Mouse (Mus musculus): ENCODE measurements around the gene Srsf3.
"Not testable (repeated sequence)": the region's sequence is repeated elsewhere in the genome, so short reads cannot be mapped to it uniquely, and the experiment has no call there.

The Srsf3 gene

DNA sequence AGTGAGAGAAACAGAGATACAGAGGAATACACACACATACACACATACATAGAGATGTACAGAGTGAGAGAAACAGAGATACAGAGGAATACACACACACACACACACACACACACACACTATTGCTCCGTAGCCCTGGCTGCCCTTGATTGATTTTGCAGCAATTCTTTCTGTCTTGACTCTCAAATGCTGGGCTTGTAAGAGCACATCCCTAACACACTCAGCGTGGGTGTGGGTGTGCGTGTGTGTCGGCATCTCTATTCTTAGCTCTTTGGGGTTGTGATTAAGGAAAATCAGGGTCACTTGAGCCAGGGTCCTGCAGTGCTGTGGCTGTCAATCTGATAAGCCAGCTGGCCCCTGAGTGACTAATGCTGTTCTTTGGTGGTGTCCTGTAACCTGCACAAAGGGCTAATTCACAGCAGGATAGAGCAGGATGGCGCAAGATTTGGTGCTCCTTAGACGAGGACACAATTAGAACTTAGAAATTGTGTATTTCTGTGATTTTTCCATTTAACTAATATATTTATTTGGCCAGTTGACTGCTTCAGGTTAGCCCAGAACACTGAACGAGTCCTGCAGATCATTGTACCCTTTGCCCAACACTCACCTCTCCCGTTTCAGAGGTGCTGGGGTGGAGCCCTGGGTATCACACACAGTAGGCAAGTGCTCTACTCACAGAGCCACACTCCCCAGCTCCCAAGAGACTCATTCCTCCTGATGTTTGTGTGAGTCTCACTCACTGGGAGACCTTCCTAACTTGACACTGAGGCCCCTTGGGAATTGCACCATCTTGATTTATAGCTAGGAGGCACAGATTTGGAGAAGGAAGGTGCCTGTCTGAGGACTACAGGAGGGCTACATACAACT lies 30.9 kb downstream of the Srsf3 start:
- DNase-seq (ENCODE audit: low read depth, low spot score) = no peak

- DNase-seq (ENCODE audit: low read depth, low spot score) = no peak
Measured at GRCm38 (mm10) chr17:29063988-29064285, 31.5 kb downstream of the Srsf3 start.

DNA sequence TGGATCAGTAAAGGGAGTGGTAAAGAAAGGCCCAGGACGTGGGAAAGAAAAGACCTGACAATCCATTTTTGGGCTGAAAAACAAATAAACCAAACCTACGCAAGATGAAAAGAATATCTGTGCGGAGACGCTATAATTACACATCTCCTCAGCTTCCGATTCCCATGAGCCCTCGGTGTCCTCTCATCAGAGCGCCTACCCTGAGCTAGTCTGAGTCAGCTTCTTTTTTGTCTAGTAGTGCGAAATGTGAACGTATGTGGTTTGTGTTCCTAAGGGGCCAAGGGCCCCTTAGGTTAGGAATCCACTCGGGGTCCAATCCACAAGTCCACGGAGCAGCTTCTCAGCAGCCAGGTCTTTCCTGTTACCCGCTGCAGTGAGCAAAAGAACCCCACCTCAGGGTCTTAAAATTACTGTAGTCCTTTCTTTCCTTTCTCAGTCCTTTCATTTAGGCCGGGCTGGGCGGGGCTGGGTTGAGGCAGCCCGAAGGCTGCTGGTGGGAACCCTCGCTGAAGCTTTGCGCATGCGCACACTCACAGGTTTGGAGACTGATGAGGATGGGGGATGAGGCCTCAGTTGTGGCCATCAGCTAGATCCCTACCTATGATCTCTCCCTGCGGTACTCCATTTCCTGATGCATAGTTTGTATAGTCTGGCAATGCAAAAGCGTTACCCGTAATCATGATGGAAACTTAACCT lies 33.0 kb downstream of the Srsf3 start:
- DNase-seq (ENCODE audit: low read depth, low spot score) = peak; percentile 85

- peak; percentile 78 for DNase-seq (ENCODE audit: low read depth, low spot score)
Measured at GRCm38 (mm10) chr17:29065971-29066370, 33.5 kb downstream of the Srsf3 start.

DNA sequence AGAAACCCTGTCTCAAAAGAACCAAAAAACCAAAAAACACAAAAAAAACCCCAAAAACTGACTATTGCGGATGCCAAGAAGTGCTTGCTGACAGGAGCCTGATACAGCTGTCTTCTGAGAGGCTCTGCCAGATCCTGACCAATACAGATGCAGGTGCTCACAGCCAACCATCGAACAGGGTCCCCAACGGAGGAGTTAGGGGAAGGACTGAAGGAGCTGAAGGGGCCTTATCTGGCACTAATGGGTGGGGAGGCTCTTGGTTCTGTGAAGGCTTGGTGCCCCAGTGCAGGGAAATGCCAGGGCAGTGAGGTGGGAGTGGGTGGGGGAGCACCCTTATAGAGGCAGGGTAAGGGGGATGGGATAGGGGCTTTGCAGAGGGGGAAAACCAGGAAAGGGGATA lies 35.0 kb downstream of the Srsf3 start:
- DNase-seq (ENCODE audit: low read depth, low spot score) = not testable (repeated sequence)

DNA sequence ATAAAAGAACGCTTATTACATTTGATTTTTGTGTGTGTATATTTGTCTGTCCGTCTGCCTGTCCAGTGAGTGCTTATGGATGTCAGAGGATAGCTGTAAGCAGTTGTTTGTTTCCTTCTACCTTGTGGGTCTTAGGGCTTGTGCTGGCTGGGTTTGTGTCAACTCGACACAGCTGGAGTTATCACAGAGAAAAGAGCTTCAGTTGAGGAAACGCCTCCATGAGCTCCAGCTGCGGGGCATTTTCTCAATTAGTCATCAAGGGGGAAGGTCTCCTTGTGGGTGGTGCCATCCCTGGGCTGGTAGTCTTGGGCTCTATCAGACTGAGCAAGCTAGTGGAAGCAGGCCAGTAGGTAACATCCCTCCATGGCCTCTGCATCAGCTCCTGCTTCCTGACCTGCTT lies 35.4 kb downstream of the Srsf3 start:
- no peak for DNase-seq (ENCODE audit: low read depth, low spot score)

GRCm38 (mm10) chr17:29069063-29069462 lies 36.6 kb downstream of the Srsf3 start:
- no peak for DNase-seq (ENCODE audit: low read depth, low spot score)

DNA sequence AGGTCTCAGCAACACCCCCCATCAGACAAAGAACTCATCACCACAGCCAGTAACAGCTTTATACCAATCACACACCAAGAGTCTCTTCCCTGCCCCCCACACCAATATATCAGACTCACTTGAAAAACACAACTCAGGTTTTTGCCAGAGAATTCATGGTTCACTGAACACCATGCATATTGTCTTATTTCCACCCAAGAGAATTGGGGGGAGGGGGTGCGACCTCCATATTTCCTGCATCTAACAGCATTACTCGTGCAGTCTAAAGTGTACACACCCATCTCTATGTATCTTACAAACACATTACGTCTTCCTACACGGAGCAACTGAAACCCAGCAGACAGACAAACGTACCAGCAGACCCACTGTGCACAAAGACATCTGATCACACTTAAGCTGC lies 39.4 kb downstream of the Srsf3 start:
- no peak for DNase-seq (ENCODE audit: low read depth, low spot score)

DNA sequence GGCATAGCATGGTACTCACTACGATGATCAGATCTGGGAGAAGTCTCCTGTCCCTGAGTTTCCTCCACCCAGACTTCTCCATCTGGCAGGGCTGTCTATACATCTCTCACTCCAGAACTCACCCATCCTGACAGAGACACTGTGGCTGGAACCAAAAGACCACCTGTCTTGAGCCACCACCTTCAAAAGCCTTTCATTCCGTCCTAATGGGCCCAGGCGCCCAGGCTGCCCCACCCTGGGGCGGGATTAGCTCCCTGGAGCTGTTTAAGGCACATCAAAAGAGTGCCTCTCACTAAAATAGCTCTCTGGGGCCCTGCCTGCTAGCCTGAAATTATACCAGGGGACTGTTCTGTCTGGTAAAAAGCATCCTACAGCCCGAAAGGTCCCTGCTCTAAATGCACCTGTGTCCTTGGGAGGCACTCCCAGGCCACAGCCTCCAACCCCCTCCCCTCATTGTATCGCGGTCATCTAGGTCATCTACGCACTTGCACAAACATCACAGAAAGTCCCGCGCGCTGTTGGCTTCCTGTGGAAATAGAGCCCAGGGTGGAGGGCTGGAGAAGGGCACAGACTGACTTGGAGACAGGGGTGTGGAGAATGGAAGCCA lies 40.4 kb downstream of the Srsf3 start:
- peak; percentile 49 for DNase-seq (ENCODE audit: low read depth, low spot score)

GRCm38 (mm10) chr17:29073313-29073712 lies 40.9 kb downstream of the Srsf3 start:
- DNase-seq (ENCODE audit: low read depth, low spot score) = no peak

DNA sequence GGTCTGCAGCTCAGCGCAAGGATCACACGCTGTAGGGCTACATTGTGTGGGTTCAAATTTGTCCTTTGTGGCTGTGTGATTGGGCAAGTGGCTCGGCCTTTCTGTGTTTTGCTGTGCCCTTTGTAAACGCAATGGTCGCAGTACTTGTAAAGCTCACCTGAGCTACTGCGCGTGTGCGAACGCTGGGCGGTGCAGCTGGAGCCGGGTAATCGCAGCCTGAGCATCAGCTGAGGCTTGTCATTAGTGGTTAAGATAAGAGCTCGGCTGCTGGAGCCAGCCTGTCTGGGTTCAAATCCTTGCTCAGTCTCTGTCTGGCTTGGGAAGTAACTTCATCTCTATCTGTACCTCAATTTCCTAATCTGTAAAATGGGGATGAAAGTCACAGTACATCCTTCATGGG lies 41.7 kb downstream of the Srsf3 start:
- no peak for DNase-seq (ENCODE audit: low read depth, low spot score)

- DNase-seq (ENCODE audit: low read depth, low spot score) = no peak
Measured at GRCm38 (mm10) chr17:29076235-29076634, 43.8 kb downstream of the Srsf3 start.

DNA sequence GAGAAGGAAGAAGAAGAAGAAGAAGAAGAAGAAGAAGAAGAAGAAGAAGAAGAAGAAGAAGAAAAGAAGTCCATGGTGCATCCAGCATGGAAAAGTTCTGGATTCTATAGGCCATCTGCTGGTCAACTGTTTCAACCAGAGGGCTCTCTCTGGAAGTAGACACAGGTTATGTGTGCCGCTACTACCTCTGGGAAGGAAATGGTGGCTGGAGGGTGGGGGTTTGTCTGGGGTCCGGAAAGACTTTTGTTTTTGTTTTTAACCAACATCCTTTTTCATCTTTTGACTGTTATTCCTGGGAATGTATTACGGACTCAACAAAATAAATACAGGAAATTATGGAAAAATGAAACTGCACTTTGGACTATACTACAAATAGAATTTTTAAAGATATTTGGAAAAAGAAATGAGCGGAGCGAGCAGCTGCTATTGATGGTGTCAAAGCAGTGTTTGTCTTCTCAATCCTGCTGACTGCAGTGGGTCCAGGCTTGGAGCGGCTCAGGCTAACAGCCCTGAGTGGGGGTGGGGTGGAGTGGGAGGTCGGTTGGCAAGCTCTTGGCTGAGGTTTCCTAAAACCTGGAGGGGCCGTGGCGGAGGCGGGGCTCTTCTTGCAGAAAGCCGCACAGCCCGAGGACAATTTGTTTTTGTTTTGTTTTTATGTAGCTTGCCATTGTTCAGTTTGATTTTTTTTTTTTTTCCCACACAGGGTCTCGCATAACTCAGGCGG lies 45.5 kb downstream of the Srsf3 start:
- DNase-seq (ENCODE audit: low read depth, low spot score) = peak; percentile 29

- DNase-seq (ENCODE audit: low read depth, low spot score) = peak; percentile 34
Measured at GRCm38 (mm10) chr17:29078519-29079383, 46.3 kb downstream of the Srsf3 start.

DNA sequence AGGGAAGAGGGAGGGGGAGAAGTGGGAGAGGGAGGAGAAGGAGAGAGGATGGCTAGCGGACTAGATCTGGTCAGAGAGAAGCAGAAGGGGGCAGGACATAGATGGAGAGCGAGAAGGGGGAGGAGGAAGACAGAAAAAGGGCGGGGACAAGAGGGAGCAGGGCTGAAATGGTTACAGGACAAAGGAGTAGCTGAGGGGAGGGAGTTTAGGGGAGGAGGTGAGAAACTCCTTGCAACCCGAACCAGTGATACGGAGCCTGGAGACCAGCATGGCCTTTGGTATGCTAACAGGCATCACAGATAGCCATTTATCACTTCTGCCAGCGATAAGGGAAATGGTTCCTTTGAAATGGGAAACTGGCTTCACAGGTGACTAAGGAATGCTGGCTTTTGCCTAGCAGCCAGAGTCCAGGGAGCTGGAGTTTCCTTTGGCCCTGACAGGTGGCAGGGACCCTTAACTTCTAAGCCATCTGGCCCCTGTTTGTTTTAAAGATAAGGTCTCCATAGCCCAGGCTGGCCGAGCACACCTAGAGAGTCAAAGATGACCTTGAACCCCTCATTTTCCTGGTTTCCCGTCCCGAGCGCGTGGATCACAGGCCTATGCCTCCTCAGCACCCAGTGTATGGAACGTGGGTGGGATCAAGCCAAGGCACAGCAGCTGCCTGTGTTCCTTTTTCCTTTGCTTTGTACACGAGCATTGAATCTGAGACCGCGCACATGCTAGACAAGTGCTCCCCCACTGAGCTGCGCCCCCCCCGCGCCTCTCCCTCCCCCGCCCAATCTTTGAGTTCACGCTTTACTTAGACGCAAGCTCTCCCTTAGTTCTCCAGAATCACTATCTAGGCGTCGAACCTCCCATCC lies 48.6 kb downstream of the Srsf3 start:
- peak; percentile 50 for DNase-seq (ENCODE audit: low read depth, low spot score)

DNA sequence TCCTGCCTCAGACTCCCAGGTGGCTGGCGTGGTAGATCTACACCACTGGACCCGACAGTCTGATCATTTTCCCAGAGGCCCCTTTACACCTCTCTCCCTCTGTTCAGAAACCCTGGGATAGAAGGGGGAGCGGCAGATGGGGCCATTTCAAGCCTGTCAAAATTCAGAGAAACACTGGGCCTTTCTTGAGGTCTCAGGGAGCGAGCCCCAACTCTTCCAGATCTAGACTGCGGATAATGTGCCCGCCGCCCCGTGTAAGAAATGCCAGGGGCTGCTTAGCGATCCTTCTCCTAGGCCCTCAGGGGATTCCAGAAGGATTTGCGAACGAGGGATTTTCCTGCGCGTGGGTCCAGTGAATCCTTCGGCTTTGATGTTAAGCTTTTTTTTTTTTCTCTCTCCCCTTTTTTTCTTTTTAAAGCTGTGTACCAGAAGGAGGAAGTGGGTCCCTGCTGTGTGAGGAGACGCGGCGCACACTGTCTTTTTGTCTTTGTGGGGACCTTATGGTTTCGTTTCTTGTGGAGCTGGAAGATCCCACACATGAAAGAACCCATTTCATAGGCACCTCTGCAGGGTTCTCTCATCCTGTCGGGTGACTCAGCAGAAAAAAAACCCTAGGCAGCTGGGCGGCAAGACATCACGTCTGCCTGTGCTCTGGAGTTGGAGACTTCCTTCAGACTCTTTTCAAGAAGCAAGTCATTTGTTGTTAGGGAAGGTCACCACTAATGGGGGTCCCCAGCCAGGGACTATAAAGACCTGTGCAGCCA lies 49.4 kb downstream of the Srsf3 start:
- peak; percentile 86 for DNase-seq (ENCODE audit: low read depth, low spot score)

DNA sequence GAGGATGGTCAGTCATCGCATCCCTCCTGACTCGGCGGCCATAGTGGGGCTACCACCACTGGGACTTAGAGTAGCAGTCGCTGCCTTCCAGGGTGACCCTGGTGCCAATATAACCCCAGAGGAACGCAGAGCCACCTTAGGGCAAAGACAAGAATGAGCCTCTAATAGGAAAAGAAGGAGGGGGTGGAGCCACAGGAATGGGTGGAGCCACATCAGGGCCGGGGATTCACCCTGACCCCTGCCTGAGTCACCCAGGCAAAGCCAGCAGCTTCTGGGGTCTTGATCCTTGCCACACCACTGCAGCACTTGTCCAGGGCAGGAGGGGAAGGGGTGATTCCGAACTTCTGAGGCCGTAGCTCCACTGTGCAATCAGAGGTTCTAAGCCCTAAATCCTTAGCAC lies 51.2 kb downstream of the Srsf3 start:
- no peak for DNase-seq (ENCODE audit: low read depth, low spot score)

- DNase-seq (ENCODE audit: low read depth, low spot score) = no peak
Measured at GRCm38 (mm10) chr17:29084656-29085055, 52.2 kb downstream of the Srsf3 start.

DNA sequence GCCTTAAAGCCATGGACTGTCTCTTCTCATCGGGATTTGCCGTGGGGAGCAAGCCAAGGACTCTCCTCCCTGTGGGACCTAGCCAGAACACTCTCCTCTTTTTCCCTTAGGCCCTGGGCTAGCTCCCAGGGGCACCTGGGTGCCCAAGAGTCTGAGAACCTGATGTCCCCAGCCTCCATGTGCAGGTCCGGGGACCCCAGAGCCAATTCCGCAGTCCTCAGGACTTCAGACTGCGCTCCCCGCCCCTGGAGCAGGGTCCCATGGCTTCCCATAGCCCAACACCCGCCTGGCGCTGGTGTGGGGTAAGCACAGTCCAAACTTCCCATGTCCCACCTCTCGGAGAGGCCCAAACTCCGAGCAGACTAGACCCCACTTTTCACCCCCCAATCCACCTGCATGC lies 52.8 kb downstream of the Srsf3 start:
- DNase-seq (ENCODE audit: low read depth, low spot score) = no peak
